Mouse (Mus musculus): ENCODE data around the gene Mrvi1. TPM values are rescaled to one million over a fixed set of nuclear protein-coding genes. Genes with fewer than 3 reads are reported as not detected.

Mrvi1 gene
- polyA plus RNA-seq, 1 experiment = 2.0 TPM

DNA sequence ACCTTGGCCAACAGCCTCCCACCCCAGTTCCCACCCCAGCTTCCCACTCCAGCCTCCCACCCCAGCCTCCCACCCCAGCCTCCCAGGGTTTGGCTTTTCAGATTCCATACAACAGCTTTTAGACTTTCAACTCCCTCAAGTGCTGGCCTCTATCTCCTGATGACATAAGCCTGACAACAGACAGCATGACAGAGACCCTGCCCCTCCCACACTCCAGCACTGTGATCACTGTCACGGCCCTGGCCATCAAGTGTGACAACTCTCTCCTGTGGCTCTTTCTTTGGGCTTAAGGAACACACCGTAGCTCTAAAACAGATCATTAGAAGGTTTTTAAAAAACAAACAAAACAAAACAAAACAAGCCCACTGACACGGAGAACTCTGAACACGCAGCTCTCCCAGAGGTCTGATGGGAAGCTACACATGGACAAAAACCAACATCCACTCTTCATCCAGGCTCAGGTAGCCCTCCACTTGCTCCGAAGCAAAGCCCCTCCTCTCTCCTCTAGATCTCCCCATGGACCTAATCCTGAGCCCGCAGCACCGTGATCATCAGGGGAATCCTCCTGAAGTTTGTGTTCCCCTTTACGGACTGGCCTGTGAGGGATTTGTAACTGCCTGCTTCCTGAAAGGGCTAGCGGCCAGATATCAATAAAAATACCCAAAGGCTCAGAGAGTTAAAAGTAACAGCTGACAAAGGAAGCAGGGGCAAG is 19.2 kb downstream of the Mrvi1 start:
- H3K36me3 ChIP-seq (ENCODE audit: control insufficient read depth, insufficient read depth, low read length) = no peaks in the 10 kb centered on the region
- TF ChIP-seq CTCF (IDR thresholded peaks at IDR 0.05; ENCODE audit: control insufficient read depth, insufficient read depth, insufficient replicate concordance, low read depth, low read length) (no peak), POLR2A (IDR thresholded peaks at IDR 0.05; ENCODE audit: control insufficient read depth, low read depth, low read length) (no peak)
- H3K27me3 ChIP-seq (ENCODE audit: control insufficient read depth, insufficient read depth, low read length) = no peaks in the 10 kb centered on the region
- no peak overlapping the region for H3K4me3 ChIP-seq (ENCODE audit: control insufficient read depth, low read depth, low read length)
- H3K4me1 ChIP-seq (ENCODE audit: control insufficient read depth, insufficient read depth, low read length) = no peaks in the 10 kb centered on the region
- no peak overlapping the region for H3K27ac ChIP-seq (ENCODE audit: control insufficient read depth, insufficient read depth, low read depth, low read length)

DNA sequence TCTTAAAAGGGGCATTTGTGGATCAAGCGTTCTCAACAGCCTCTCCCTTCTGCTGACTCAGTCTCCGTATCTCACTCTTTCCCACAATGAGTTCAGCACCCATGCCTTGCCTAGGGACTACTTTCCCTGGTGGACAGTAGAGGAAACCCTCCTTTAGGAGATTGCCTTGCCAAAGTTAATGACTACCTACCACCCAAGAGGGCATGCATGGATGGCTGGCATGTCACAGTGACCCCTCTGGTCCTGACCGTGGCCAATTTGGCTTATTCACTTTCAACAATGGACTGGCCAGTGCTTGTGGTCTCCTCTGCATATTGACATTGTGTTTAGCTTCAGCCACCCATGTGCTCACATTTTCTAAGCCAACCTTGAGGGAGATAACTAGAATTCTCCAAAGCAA is 19.8 kb downstream of the Mrvi1 start:
- H3K36me3 ChIP-seq (ENCODE audit: control insufficient read depth, insufficient read depth, low read length) = no peaks in the 10 kb centered on the region
- no peaks in the 10 kb centered on the region for H3K27me3 ChIP-seq (ENCODE audit: control insufficient read depth, insufficient read depth, low read length)
- no peaks in the 10 kb centered on the region for H3K4me1 ChIP-seq (ENCODE audit: control insufficient read depth, insufficient read depth, low read length)
- no peak overlapping the region for H3K27ac ChIP-seq (ENCODE audit: control insufficient read depth, insufficient read depth, low read depth, low read length)
- H3K4me3 ChIP-seq (ENCODE audit: control insufficient read depth, low read depth, low read length) = no peak overlapping the region
- TF ChIP-seq CTCF (IDR thresholded peaks at IDR 0.05; ENCODE audit: control insufficient read depth, insufficient read depth, insufficient replicate concordance, low read depth, low read length) (no peak), POLR2A (IDR thresholded peaks at IDR 0.05; ENCODE audit: control insufficient read depth, low read depth, low read length) (no peak)

DNA sequence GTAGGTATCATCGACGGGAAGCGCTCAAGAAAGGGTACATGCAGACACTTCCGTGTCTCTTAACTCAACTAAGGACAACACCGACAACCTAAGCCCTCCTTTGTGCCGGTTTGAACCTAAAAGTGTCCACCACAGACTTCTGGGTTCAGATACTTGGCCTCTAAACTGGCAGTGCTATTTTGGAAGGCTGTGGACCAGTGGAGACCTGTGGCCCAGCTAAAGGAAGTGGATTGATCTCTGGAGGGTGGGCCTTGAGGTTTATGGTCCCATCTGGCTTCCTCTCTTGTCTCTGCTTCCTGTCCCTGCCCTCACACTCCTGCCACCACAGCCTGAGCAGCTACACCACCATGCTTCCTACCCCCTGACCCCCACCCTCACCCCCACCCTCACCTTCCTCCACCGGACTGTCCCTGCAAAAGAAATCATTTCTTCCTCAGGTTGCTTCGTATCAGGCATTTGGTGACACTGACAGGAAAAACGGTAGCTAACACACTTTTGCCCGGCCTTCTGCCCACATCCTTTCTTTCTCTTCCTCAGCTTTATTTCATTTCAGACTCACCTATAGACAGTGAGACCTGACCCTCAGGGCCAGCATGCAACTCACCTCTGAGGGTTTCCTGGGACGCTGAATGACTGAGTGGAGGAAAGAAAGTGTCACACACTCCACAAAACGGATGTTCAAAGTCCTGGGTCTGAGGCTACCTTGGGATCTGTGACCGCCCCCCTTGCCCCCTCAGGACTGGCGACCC is 25.7 kb downstream of the Mrvi1 start:
- H3K36me3 ChIP-seq (ENCODE audit: control insufficient read depth, insufficient read depth, low read length) = no peaks in the 10 kb centered on the region
- H3K4me3 ChIP-seq (ENCODE audit: control insufficient read depth, low read depth, low read length) = no peak overlapping the region
- peaks cover 3% of the 10 kb centered on the region for H3K4me1 ChIP-seq (ENCODE audit: control insufficient read depth, insufficient read depth, low read length)
- no peak for TF ChIP-seq POLR2A (IDR thresholded peaks at IDR 0.05; ENCODE audit: control insufficient read depth, low read depth, low read length)
- no peak for TF ChIP-seq CTCF (IDR thresholded peaks at IDR 0.05; ENCODE audit: control insufficient read depth, insufficient read depth, insufficient replicate concordance, low read depth, low read length)
- no peak overlapping the region for H3K27ac ChIP-seq (ENCODE audit: control insufficient read depth, insufficient read depth, low read depth, low read length)
- no peaks in the 10 kb centered on the region for H3K27me3 ChIP-seq (ENCODE audit: control insufficient read depth, insufficient read depth, low read length)

DNA sequence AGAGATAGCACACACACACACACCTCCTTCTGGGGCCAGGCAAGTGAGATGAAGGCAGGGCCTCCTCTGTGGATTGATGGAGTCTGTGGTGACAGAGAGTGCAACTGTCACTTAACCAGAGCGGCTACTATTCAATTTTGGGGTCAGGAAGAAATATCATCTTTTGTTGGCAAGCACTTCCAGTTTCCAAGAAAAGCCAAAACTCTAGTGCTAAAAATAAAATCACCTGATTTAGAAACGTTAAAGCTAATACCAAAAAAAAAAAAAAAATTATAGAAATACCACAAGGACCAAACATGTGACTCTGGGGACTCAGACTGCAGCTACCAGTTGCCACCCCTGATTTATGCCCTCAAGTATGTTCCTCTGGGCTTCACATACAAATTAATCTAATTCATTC is 26.7 kb downstream of the Mrvi1 start:
- no peak overlapping the region for H3K4me3 ChIP-seq (ENCODE audit: control insufficient read depth, low read depth, low read length)
- H3K36me3 ChIP-seq (ENCODE audit: control insufficient read depth, insufficient read depth, low read length) = no peaks in the 10 kb centered on the region
- TF ChIP-seq POLR2A (IDR thresholded peaks at IDR 0.05; ENCODE audit: control insufficient read depth, low read depth, low read length) = no peak
- no peak for TF ChIP-seq CTCF (IDR thresholded peaks at IDR 0.05; ENCODE audit: control insufficient read depth, insufficient read depth, insufficient replicate concordance, low read depth, low read length)
- no peaks in the 10 kb centered on the region for H3K27me3 ChIP-seq (ENCODE audit: control insufficient read depth, insufficient read depth, low read length)
- H3K27ac ChIP-seq (ENCODE audit: control insufficient read depth, insufficient read depth, low read depth, low read length) = no peak overlapping the region
- peaks cover 3% of the 10 kb centered on the region for H3K4me1 ChIP-seq (ENCODE audit: control insufficient read depth, insufficient read depth, low read length)

GRCm38 (mm10) chr7:110954072-110954858 is 28.0 kb downstream of the Mrvi1 start:
- H3K4me1 ChIP-seq (ENCODE audit: control insufficient read depth, insufficient read depth, low read length) = peaks cover 3% of the 10 kb centered on the region
- H3K4me3 ChIP-seq (ENCODE audit: control insufficient read depth, low read depth, low read length) = no peak overlapping the region
- no peak for TF ChIP-seq CTCF (IDR thresholded peaks at IDR 0.05; ENCODE audit: control insufficient read depth, insufficient read depth, insufficient replicate concordance, low read depth, low read length)
- no peak for TF ChIP-seq POLR2A (IDR thresholded peaks at IDR 0.05; ENCODE audit: control insufficient read depth, low read depth, low read length)
- no peaks in the 10 kb centered on the region for H3K27me3 ChIP-seq (ENCODE audit: control insufficient read depth, insufficient read depth, low read length)
- no peaks in the 10 kb centered on the region for H3K36me3 ChIP-seq (ENCODE audit: control insufficient read depth, insufficient read depth, low read length)
- H3K27ac ChIP-seq (ENCODE audit: control insufficient read depth, insufficient read depth, low read depth, low read length) = no peak overlapping the region

- H3K4me3 ChIP-seq (ENCODE audit: control insufficient read depth, low read depth, low read length) = no peak overlapping the region
- no peaks in the 10 kb centered on the region for H3K27me3 ChIP-seq (ENCODE audit: control insufficient read depth, insufficient read depth, low read length)
- no peak for TF ChIP-seq POLR2A (IDR thresholded peaks at IDR 0.05; ENCODE audit: control insufficient read depth, low read depth, low read length)
- TF ChIP-seq CTCF (IDR thresholded peaks at IDR 0.05; ENCODE audit: control insufficient read depth, insufficient read depth, insufficient replicate concordance, low read depth, low read length) = no peak
- H3K4me1 ChIP-seq (ENCODE audit: control insufficient read depth, insufficient read depth, low read length) = peaks cover 3% of the 10 kb centered on the region
- H3K27ac ChIP-seq (ENCODE audit: control insufficient read depth, insufficient read depth, low read depth, low read length) = no peak overlapping the region
- H3K36me3 ChIP-seq (ENCODE audit: control insufficient read depth, insufficient read depth, low read length) = no peaks in the 10 kb centered on the region
Observed at GRCm38 (mm10) chr7:110953210-110953609, 29.1 kb downstream of the Mrvi1 start.

DNA sequence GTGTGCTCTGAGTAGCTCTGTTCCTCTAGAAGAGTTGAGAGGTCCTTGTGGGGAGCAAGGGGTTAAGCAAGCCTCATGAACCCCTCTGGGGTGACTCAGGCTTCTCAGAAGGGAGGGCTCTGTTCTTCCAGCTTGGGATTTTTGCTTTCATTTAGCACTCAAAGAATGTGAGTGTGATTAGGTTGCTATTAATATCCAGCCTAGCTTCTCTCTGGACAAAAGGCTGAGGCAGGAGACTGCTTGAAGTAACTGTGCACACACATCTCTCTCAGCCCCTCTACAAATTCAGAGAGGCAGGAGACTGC is 31.7 kb downstream of the Mrvi1 start:
- Histone ChIP-seq H3K4me1 (ENCODE audit: control insufficient read depth, insufficient read depth, low read length) (peaks cover 3% of the 10 kb centered on the region), H3K27ac (ENCODE audit: control insufficient read depth, insufficient read depth, low read depth, low read length) (no peak overlapping the region), H3K27me3 (ENCODE audit: control insufficient read depth, insufficient read depth, low read length) (no peaks in the 10 kb centered on the region), H3K4me3 (ENCODE audit: control insufficient read depth, low read depth, low read length) (no peak overlapping the region), H3K36me3 (ENCODE audit: control insufficient read depth, insufficient read depth, low read length) (no peaks in the 10 kb centered on the region)
- TF ChIP-seq POLR2A (IDR thresholded peaks at IDR 0.05; ENCODE audit: control insufficient read depth, low read depth, low read length) (no peak), CTCF (IDR thresholded peaks at IDR 0.05; ENCODE audit: control insufficient read depth, insufficient read depth, insufficient replicate concordance, low read depth, low read length) (no peak)
